Mouse (Mus musculus) spleen, embryonic (tissue): ENCODE measurements around the gene Maff.

Experiments used
- CTCF ChIA-PET: fragments of 350-600 bp; sonication (Branson Sonifier 250); formaldehyde crosslinking; loops from one replicate; lab custom pipeline; 2022; lab: Charles Lee

Gene Maff

DNA sequence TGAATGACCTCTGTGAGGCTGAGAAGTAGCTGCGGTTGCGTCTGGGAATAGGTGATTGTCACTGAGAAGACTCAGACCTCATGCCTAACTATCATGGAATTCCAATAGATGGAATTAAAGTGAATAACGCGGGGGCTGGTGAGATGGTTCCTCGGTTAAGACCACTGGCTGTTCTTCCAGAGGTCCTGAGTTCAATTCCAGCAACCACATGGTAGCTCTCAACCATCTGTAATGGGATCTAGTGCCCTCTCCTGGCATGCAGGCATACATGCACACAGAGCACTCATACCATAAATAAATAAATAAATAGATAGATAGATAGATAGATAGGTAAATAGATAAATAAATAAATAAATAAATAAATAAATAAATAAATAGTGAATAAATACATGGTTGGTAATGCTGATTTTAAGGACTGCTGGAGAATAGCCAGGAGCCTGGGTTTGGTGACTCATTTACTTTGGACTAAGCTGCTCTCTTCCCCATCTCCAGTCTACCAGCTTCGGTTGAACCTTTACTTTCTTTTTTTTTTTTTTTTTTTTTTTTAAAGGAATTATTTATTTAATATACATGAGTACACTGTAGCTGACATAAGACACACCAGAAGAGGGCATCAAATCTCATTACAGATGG, 17.0 kb upstream of the Maff start:
- CTCF ChIA-PET = interaction anchor here (1.2 kb wide), 1 partner anchor 18 kb away, joined by 4 read pairs; no protein-coding TSS in a partner anchor

DNA sequence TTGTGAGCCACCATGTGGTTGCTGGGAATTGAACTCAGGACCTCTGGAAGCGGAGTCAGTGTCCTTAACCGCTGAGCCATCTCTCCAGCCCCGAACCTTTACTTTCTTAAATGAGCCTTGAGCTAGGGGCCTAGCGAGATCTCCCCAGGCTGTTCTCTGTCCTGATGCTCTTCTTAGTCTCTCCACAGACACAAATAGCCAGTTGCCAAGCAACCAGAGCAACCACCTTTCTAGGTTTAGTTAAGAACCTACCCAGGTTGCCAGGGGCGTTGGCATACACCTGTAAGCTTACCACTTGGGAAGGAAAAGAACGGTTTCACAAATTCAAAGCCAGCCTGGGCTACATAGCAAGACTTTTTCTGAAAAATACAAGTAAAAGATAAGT, 16.4 kb upstream of the Maff start:
- CTCF ChIA-PET = interaction anchor here (1.2 kb wide), 1 partner anchor 17 kb away, joined by 4 read pairs; no protein-coding TSS in a partner anchor

DNA sequence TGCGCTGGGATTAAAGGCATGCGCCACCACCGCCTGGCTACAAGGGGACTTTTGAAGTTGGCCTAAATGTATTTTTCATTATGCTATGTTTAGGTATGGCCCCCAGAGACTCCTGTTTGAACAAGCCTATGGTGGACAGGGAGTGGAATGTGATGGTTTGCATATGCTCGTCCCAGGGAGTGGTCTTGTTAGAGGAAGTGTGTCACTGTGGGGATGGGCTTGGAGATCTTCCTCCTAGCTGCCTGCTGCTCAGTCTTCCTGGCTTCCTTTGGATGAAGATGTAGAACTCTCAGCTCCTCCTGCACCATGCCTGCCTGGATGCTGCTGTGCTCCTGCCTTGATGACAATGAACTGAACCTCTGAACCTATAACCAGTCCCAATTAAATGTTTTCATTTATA, 15.9 kb upstream of the Maff start:
- CTCF ChIA-PET = no interaction called here

DNA sequence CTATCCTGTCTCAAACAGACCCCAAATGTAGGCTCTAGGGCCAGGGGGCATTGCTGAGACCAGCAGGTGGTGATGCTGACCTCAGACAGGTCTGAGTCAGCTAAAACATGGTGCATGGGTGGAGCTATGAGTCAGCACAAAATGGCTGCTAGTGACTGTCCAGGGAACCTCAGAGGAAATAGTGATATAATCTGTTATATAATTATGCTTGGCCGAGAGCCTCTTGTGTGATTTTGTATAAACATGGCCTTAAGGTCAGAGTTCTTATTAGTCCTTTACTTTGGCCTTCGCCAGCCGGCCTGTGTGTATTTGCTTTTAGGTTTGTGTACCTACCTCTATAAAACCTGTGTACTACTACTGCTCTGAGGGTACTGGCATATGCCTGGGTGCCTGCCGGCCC, 13.0 kb upstream of the Maff start:
- CTCF ChIA-PET = no interaction called here

DNA sequence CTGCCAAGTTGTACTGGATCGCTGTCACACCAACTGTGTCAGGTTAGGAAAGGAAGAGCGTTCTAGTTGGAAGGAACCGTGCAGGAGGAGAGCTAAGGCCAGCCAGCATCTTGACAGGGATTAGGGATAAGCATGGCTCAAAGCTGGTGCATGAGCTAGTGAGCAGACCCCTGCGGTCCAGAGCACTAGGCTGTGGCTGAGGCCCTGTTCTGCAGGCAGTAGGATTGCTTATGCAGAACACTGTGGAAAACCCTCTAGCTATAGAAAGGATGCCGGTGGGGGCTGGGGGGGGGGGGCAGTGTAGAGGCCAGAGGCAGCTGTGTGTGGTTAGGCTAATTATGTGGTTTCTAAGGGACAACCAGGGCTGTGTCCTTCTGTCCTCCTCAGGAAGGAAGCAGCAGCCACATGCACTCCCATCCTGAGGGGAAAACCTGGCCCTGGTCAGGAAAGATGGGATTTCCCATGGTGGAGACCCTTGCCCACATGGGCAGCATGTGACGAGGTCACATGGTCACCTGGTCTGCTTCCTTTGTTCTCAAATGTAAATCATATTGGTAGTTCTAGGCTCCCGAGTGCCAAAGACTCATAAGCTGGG, 11.3 kb upstream of the Maff start:
- CTCF ChIA-PET = no interaction called here

DNA sequence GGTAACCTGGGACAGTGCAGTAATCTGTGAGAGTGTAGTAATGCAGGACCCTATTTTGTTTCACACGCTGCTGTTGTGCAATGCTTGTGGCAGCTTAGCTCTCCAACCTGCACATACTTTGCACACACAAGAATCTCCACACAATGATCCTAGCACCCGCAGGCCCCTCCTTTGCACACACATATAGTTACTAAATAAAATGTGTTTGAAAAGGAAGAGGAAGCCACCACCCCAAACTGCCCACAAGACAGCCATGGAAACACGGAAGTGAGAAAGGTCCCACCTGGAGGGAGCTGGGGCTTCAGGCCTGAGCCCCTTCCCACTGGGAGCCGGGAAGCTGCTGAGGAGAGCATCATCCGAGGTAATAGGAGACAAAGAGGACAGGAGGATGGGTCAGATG, 7.4 kb upstream of the Maff start:
- CTCF ChIA-PET = no interaction called here

DNA sequence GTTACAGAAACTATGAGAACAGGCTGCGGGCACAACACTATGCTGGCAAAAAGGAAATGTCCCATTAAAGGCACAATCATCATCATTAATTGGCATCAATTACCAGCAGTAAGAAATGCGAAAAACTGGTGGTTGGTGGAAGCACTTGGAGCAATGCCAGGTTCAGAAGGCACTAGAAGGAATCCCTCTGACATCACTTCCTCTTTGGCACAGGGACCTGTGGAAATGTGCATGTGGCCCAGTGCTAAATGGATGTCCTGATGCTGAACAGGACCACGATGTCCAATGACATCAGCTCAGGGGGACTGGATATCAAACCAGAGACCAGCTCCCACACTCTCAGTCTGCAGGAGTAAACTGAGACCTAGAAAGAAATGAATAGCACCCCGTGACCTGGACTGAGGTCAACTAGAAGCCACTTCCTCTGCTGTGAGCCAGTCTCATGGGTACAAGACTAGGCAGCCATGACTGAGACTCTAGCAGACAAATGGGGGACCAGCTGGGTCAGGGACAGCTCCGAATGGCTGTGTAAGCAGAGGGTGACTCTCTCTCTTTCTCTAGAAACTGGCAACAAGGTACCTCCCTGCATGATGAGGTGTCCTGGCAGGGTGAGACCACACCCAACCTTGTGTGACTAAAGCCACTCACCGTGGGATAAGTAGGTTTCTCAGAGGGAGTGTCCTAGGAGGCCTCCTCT, 3.6 kb upstream of the Maff start:
- CTCF ChIA-PET = no interaction called here

DNA sequence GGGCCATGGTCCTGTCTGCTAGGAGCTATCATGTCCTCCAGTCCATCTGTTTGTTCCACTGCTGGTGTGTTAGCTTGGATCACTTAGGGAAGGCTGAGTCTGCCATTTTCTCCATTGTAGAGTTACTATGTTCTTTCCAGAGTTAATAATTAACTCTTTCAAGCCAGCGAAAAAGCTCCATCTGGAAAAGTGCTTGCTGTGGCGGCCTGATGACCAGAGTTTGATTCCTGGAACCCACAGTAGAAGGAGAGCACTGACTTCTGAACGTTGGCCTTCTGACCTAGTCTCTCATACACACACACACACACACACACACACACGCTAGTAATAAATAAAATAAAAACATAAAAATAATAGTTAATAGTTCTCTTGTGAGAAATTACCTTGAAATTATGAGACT, 1.8 kb upstream of the Maff start:
- CTCF ChIA-PET = no interaction called here

DNA sequence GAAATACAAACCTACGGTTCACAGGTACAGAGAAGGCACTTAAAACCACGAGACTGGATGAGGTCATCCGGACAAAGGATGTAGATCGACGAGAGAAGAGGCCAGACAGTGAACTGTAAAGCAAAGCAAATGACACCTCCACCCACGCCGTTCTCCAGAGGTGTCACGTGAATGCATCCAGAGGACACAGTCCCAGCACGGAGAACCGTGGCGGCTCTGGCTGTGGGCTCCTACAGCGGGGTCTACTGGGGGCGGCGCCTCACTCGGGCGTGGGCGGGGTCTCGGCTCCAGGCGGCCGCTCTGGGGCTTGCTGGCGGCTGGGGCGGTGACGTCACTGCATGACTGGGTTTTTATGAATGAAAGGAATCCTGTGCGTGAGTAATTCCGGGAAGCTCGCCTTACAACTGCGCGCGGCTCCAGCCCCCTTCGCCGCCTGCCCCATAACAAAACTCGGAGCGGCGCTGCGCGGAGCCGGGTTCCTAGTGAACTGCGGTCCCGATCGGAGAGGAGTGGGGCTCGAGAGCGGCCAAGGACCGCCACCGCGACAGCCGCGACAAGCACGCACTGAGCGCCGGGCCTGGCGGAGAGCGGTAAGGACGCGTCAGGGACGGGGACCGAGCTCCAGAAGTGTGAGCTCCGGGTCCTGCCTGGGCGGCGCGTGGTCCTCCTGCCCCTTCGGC, 884 bp downstream of the Maff start:
- CTCF ChIA-PET = interaction anchor here (0.5 to 0.7 kb wide), 3 partner anchors 18 to 868 kb away, joined by 3 to 5 read pairs (median 4); no protein-coding TSS in a partner anchor

DNA sequence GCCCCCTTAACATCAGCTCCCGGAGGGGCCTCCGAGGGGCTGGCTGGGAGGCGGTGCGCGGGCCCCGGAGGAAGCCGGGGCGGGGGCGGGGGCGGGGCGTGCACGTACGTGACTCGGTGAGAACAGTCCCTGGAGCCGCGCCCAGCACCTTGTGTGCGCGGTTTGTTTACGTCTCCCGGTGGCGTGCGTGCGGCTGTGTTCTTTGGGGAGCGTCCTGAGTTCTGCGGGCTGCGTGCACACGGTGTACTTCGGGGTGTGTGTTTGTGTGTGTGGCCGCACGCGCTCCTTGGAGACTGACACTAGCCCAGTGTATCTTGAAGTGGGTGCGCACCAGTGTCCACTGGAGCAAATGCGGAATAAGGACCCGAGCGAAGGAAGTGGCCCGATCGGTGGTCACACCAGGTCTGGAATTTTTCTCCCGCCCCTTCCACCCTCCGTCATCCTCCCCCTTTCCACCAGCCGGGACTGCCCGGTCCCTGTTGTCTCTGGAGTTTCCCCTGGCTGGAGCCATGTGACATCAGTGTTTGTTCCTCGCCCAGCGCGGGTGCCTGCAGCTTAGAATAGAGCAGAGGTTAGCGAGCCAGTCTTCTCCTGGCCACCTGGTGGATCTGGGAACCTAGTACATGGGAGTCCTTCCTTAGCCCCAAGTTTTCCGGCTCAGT, 1.6 kb downstream of the Maff start:
- CTCF ChIA-PET = interaction anchor here (0.5 to 0.7 kb wide), 2 partner anchors 36 to 867 kb away, joined by 3 to 5 read pairs; no protein-coding TSS in a partner anchor

DNA sequence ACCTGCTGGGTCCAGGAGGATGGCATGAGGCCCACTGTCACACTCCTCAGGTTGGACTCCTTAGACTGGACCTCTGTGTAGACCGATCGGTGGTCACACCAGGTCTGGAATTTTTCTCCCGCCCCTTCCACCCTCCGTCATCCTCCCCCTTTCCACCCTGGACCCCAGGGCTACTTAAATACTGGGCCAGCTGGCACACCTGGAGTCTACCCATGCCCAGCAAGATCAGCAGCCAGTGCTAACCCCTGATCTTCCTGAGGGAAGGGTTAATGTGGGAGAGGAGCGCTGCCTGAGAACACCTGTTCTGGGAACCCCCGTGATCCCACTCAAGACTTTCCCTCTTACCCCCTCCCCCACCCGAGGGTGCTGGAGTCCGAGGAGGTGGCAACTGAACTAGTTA, 2.2 kb downstream of the Maff start:
- CTCF ChIA-PET = interaction anchor here (1.2 kb wide), 1 partner anchor 12 kb away, joined by 3 read pairs; no protein-coding TSS in a partner anchor

DNA sequence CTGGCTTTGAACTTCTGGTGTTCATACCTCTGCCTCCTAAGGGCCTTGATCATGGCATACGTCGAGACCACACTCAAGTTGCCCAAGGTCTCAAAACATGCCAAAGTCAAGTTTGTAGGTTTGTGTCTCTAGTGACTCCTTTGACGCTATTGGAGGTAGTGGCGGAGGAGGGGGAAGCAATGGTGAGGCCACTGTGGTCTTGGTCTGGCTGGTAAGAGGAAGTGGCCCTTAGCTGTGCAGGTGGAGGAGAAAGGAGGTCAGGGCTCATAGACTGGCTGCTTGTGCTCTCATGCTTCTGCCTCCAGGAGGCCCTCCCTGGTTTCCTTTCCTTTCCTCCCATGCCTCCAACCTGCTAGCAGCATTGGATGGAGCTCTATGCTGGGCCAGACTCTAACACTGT, 4.4 kb downstream of the Maff start:
- CTCF ChIA-PET = no interaction called here

DNA sequence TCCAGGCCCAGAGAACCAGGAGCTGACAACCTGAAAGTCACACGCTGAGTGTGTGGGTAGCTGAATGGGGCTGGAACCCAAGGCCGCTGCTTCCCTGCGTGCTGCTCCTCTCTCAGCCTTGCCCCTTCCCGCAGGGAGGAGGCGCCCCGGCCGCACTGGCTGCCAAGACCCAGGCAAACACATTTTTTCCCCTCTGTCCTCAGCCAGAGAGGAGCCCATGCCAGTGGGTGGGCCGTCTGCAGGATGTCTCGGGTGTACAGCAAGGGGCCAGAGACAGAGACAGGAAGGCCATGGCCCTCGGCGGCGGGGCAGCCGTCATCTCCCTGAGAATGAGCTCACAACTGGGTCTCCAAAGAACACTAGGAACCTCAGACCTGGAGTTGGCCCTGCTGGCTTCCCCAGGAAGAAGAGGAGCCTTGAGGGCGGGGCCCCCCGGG, 4.9 kb downstream of the Maff start:
- CTCF ChIA-PET = no interaction called here

DNA sequence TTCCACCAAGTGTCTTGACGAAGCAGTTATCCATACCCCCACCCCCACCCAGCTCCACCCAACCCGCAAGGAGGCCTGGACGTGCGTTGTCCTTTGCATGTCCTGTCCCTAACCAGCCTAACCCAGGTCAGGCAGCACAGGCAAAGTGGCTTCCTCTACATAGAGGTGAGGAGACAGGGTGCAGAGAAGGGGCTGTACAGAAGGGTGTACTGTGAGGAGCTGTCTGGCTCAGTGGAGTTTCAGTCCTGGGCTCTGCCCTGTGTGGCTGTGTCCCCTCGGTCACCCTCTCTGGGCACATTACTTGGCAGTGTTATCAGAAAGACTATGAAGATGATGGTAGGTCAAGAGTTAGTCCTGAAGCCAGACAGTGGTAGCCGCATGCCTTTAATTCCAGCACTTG, 6.1 kb downstream of the Maff start:
- CTCF ChIA-PET = interaction anchor here (0.7 kb wide), 1 partner anchor 781 kb away, joined by 19 read pairs; no protein-coding TSS in a partner anchor

DNA sequence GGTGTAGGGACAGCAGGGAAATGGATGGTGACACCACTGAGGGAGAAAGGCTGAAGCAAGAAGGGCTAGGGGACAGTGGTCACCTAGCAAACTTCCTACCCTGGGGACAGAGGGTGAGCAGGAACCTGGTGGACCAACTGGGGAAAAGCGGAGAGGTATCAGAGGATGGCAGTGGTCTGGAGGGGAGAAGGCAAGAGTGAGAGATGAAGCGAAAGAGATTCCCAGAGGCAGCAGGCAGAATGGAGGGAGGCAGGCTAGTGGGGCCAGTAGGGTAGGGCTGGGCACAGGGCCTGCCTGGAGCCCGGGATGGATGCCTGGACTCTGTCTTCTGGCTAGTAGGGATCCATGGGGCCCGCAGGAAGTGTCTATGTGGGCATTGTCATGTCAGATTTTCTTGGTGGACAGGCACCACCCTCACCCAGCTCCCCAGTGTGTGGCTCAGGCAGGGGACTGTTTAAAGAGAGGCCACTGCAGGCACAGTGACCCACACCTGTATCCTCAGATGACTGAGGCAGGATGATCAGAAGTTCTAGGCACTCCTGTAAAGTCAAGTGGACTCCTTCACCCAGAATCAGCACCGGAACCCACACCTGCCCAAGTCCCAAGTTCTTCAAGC, 7.4 kb downstream of the Maff start:
- CTCF ChIA-PET = no interaction called here

DNA sequence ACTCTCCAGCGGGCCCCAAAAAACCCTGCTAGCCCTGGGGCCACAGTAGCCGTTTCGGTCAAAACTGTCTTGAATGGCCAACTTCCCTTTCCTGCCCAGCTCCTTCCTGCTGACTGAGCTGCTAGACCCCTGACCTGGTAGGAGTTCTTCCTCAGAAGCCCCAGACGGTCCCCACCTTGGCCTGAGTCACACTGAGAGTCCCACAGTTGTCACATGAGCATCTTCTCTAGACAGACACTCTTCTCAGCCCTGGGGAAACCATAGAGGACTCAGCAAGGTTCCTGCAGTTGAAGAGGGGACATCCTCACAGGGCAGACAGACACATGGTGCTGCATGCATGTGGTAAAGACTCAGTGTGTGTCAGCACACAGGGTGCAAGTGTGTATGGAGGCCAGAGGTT, 8.2 kb downstream of the Maff start:
- CTCF ChIA-PET = no interaction called here

DNA sequence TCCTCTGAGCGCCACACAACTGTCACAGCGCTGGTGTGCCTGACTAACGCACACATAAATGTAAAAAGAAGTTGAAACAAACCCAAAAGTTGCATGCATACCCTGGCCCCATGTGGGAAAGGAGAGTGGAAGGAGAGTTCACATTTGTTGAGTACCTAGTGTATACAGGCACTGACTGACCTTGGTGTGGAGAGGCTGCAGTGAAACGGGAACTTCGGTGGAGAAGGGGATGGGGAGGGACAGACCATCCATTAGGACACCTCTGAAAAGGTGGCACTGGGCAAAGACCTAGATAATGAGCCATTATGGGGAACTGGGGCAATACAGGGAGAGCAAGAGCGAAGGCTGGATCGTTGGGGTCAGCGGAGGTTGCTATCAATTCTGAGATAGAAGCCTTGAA, 10.1 kb downstream of the Maff start:
- CTCF ChIA-PET = no interaction called here

DNA sequence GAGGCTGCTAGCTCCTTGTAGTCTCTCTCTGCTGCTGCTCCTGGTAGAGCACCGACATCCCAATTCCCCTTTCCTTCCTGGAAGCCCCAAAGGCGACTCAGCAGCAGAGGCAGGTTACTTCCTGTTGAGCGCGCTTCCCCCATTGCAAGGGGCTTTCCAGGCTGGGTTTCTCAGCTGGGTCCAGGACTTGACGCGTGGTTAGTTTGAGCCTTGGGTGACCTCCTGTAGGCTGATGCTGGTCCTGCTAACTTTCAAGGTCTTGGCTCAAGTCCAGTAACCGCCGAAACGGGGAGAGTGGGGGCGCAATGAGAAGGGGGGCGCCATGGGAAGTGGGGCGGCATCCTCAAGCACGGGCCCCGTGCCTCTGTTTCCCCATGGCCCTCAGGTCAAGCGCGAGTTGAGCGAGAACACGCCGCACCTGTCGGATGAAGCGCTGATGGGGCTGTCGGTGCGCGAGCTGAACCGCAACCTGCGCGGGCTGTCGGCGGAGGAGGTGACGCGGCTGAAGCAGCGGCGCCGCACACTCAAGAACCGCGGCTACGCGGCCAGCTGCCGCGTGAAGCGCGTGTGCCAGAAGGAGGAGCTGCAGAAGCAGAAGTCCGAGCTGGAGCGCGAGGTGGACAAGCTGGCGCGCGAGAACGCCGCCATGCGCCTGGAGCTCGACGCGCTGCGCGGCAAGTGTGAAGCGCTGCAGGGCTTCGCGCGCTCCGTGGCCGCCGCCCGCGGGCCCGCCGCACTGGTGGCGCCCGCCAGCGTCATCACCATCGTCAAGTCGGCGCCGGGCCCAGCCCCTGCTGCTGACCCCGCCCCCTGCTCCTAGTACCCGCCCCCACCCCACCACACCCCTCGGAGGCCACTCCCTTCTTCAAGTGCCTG, 10.9 kb downstream of the Maff start:
- CTCF ChIA-PET = no interaction called here

DNA sequence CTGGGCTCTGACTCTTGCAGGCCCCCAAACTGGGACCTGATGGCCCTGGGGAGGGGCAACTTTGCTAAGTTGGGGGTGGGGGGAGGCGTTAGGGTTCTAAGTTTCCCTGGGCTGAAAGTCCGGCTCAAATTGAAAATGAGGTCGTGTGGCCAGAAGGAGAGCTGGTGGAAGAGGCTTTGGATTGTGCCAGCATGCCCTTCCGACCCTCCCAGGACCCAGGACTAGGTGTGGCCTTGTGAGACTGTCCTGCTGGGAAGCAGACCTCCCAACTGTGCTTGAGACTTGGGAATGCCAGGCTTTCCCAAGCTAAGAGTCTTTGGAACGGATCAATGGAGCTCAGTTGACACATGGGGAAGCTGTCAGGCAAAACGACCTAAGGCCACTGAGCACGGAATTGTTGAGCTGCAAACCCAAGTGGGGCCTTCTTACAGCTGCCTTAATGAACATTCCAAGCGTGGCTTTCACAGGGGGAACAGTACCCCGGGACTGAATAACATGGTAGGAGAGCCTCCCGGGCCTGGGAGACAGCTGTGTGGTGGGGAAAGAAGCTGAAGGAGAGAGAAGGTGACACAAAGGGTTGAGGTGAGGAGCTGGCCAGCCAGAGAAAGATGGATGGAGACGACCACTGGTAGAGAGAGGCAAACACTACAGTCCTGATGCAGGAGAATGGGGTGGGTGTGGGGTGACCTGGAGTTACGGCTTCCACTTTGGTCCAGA, 11.7 kb downstream of the Maff start:
- CTCF ChIA-PET = interaction anchor here (0.7 kb wide), 1 partner anchor 116 kb away, joined by 5 read pairs; no protein-coding TSS in a partner anchor
